Mouse (Mus musculus): ENCODE measurements around the gene Trim6. TPM values are rescaled to one million over a fixed set of nuclear protein-coding genes. Genes with fewer than 3 reads are reported as not detected.

Trim6 gene
- total RNA-seq, 2 experiments from 2014 or later: 0.20 TPM; not detected in 1

Other genes starting within 250 kb of the Trim6 start
- not detected for gene Olfr635, start 247.6 kb upstream of the Trim6 start, total RNA-seq (2021)
- not detected for gene Olfr638, start 220.0 kb upstream of the Trim6 start, total RNA-seq (2021)
- not detected for gene Olfr639, start 201.5 kb upstream of the Trim6 start, total RNA-seq (2021)
- gene Olfr640, start 193.2 kb upstream of the Trim6 start, total RNA-seq (2021): not detected
- gene Olfr641, start 183.3 kb upstream of the Trim6 start, total RNA-seq (2021): not detected
- not detected for gene Olfr642, start 166.1 kb upstream of the Trim6 start, total RNA-seq (2021)
- not detected for gene 4930516K23Rik, start 157.3 kb upstream of the Trim6 start, total RNA-seq (2021)
- gene Olfr644, start 146.9 kb upstream of the Trim6 start, total RNA-seq (2021): not detected
- not detected for gene Olfr645, start 133.3 kb upstream of the Trim6 start, total RNA-seq (2021)
- gene Olfr646, start 113.9 kb upstream of the Trim6 start, total RNA-seq (2021): not detected
- gene Ubqln5, start 89.0 kb upstream of the Trim6 start, total RNA-seq (2021): not detected
- not detected for gene Olfr643, start 81.4 kb upstream of the Trim6 start, total RNA-seq (2021)
- gene Ubqln3, start 75.5 kb upstream of the Trim6 start, total RNA-seq (2021): not detected
- gene Ubqlnl, start 68.2 kb upstream of the Trim6 start, total RNA-seq (2021): not detected
- gene Olfm5, start 54.0 kb upstream of the Trim6 start, total RNA-seq (2021): not detected
- gene Olfr648, start 35.4 kb upstream of the Trim6 start, total RNA-seq (2021): not detected
- not detected for gene Olfr649, start 22.8 kb upstream of the Trim6 start, total RNA-seq (2021)
- gene Trim34a, start 25.7 kb downstream of the Trim6 start, total RNA-seq (2021): 1 to 10 TPM in 1 of 2 experiments, under 1 TPM in 1; 0.67 to 1.4 TPM
- gene Trim5, start 69.3 kb downstream of the Trim6 start, total RNA-seq (2021): under 1 TPM; 0.62 to 0.66 TPM
- gene Trim12a, start 96.7 kb downstream of the Trim6 start, total RNA-seq (2021): 1 to 10 TPM; 2.3 to 2.4 TPM
- gene Trim34b, start 110.7 kb downstream of the Trim6 start, total RNA-seq (2021): under 1 TPM in 1 of 2 experiments, not detected in 1; 0.39 TPM
- 1 to 10 TPM; 1.8 to 2.0 TPM for gene Trim12c, start 134.6 kb downstream of the Trim6 start, total RNA-seq (2021)
- not detected for gene Trim30b, start 151.1 kb downstream of the Trim6 start, total RNA-seq (2021)
- not detected for gene Trim30c, start 182.0 kb downstream of the Trim6 start, total RNA-seq (2021)
- 1 to 10 TPM in 1 of 2 experiments, under 1 TPM in 1; 0.77 to 1.2 TPM for gene Trim30a, start 246.4 kb downstream of the Trim6 start, total RNA-seq (2021)

Measured in gastrocnemius, postnatal 36 days (tissue).